Mouse (Mus musculus) limb, embryonic 10.5 days (tissue): ENCODE measurements at regions not wholly inside any gene's neighbourhood (a gene's known extent, or its start where the extent isn't known, plus 50 kb on each side); places are given as distances from the start of the nearest gene placed in this dataset.

Experiments
- DNase-seq: peaks from one replicate; pipeline ENCODE4 v3.0.0-alpha.2; 2017; ENCODE audit warnings: low spot score
- H3K27ac ChIP-seq: fragments of 300-500 bp; sonication (generic); 2 replicates; pipeline ENCODE4 v1.5.1; 2016; ENCODE audit warnings: mild to moderate bottlenecking
- H3K27me3 ChIP-seq: fragments of 300-500 bp; sonication (generic); 2 replicates; pipeline ENCODE4 v1.6.1; 2016; ENCODE audit warnings: low read depth, mild to moderate bottlenecking; ENCODE audit not compliant: poor library complexity, severe bottlenecking
- H3K36me3 ChIP-seq: fragments of 300-500 bp; sonication (generic); 2 replicates; pipeline ENCODE4 v1.6.1; 2016; ENCODE audit warnings: mild to moderate bottlenecking, moderate library complexity
- H3K4me1 ChIP-seq: fragments of 300-500 bp; sonication (generic); 2 replicates; pipeline ENCODE4 v1.6.1; 2016
- H3K4me3 ChIP-seq: fragments of 300-500 bp; sonication (generic); 2 replicates; pipeline ENCODE4 v1.5.1; 2016; ENCODE audit warnings: mild to moderate bottlenecking, moderate library complexity
- H3K9me3 ChIP-seq: fragments of 300-500 bp; sonication (generic); replicated peaks from 2 replicates; pipeline ENCODE4 v1.6.1; 2016; ENCODE audit warnings: mild to moderate bottlenecking
- WGBS: fragments of 180-500 bp; shearing (Covaris S2); methylation state at CpG from one replicate; pipeline ENCODE4 v1.1.7; 2016; 5-methylcytosine and 5-hydroxymethylcytosine counted together

DNA sequence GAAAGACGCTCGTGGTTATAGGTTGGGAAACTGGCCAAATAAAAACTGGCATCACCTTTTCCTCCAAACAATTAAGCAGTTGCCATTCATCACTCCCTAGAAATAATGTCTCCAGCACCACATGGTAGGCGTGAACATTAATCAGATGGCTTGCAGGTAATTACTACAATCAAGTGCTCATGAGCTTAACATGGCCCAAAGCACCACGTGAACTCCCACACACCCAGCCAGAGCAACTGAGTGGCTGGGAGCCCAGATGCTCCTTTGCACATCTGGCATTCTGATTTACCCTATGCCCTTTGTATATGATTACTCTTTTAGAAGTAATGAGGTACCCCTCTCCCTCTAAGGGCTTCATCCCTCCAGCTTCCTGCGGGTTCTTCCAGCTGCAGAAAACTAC, 724.9 kb downstream of the Ets1 start:
- H3K4me1 ChIP-seq: peaks cover 17% of the 10 kb centered on the region
- 60% methylated on average over 5 of the region's 5 CpGs for WGBS
- DNase-seq: no peak
- H3K9me3 ChIP-seq: no peaks in the 10 kb centered on the region
- no peak overlapping the region for H3K4me3 ChIP-seq
- no peaks in the 10 kb centered on the region for H3K27me3 ChIP-seq
- no peak overlapping the region for H3K27ac ChIP-seq
- H3K36me3 ChIP-seq: no peaks in the 10 kb centered on the region

DNA sequence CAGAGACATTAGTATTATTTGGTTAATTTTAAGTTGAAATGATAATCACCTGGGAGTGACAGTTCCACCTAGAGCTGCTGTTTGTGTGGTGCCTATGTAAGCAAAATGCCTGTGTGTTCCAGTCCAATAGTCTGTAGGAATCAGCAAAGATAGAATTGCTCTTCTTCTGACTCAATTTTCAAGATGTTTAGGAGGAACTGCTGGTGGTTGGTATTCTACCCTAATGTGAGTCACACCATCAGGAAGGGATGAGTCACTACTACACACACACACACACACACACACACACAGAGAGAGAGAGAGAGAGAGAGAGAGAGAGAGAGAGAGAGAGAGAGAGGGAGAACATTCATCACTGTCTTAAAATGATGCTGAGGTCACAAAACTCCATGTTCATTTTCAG, 753.1 kb downstream of the Ets1 start:
- H3K36me3 ChIP-seq: no peaks in the 10 kb centered on the region
- H3K4me3 ChIP-seq: no peak overlapping the region
- no peaks in the 10 kb centered on the region for H3K9me3 ChIP-seq
- DNase-seq: no peak
- H3K27ac ChIP-seq: no peak overlapping the region
- H3K27me3 ChIP-seq: no peaks in the 10 kb centered on the region
- no peaks in the 10 kb centered on the region for H3K4me1 ChIP-seq

DNA sequence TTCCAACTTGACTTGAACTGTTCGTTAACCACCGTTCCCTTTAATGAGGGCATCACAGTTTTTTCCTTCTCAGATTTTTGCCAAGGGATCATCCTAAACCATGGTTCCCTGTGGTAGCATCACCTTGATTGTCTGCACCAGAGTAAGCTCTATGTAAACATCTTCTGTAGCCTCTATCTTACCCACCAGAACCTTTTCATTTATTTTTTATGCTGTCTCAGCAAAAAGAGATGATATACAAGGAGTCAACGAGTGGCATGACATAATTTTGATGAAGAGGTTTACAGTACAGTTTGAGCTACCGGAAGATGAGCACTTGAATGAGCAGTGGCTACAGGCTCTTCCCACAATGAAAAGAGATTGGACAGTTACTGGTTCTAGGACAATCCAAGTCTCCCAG, 768.7 kb downstream of the Ets1 start:
- no peak for DNase-seq
- no peak overlapping the region for H3K27ac ChIP-seq
- no peaks in the 10 kb centered on the region; the same call in 1 of the 2 replicates for H3K9me3 ChIP-seq
- no peaks in the 10 kb centered on the region for H3K4me1 ChIP-seq
- no peaks in the 10 kb centered on the region for H3K27me3 ChIP-seq
- 92% methylated on average over 4 of the region's 4 CpGs for WGBS
- no peak overlapping the region for H3K4me3 ChIP-seq
- H3K36me3 ChIP-seq: no peaks in the 10 kb centered on the region

DNA sequence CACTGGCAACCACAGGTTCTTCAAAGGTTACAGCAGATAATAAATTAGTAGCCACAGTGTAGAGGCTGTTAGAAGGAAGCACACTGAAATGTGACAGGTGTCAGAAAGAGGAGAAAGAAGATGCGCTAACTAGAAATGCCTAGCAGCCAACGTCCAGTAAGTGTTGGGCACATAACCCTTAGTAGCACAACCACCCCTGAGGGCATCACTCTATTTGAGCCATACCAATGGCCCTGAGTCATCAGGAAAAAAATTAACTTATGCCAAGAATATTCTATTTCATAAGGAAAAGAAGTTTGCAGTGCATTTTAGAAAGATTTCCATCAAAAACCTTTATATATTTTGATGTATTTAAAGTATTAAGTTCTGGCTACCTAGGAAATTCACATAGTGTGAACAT, 771.5 kb downstream of the Ets1 start:
- no peak for DNase-seq
- 94% methylated on average over 2 of the region's 2 CpGs for WGBS

GRCm38 (mm10) chr9:33423781-33424180, 787.8 kb downstream of the Ets1 start:
- DNase-seq: no peak
- H3K27me3 ChIP-seq: no peaks in the 10 kb centered on the region
- H3K27ac ChIP-seq: no peak overlapping the region
- H3K9me3 ChIP-seq: no peaks in the 10 kb centered on the region
- H3K4me1 ChIP-seq: no peaks in the 10 kb centered on the region
- 54% methylated on average over 2 of the region's 2 CpGs for WGBS
- H3K36me3 ChIP-seq: no peaks in the 10 kb centered on the region
- no peak overlapping the region for H3K4me3 ChIP-seq

More for the DNA sequence above, 771.5 kb downstream of the Ets1 start:
- Histone ChIP-seq H3K27me3 (no peaks in the 10 kb centered on the region), H3K27ac (no peak overlapping the region), H3K36me3 (no peaks in the 10 kb centered on the region), H3K4me1 (no peaks in the 10 kb centered on the region), H3K9me3 (no peaks in the 10 kb centered on the region; the same call in 1 of the 2 replicates), H3K4me3 (no peak overlapping the region)

- WGBS: 86% methylated on average over 4 of the region's 4 CpGs
Observed at GRCm38 (mm10) chr9:33436459-33436858, 800.4 kb downstream of the Ets1 start.

GRCm38 (mm10) chr9:33442266-33442665, 806.2 kb downstream of the Ets1 start:
- 78% methylated on average over 5 of the region's 5 CpGs for WGBS
- DNase-seq: no peak
- no peak overlapping the region for H3K27ac ChIP-seq
- H3K4me1 ChIP-seq: peaks cover 5% of the 10 kb centered on the region; the same call in 1 of the 2 replicates
- H3K36me3 ChIP-seq: no peaks in the 10 kb centered on the region
- no peaks in the 10 kb centered on the region for H3K27me3 ChIP-seq
- no peak overlapping the region for H3K4me3 ChIP-seq
- no peaks in the 10 kb centered on the region for H3K9me3 ChIP-seq

More at GRCm38 (mm10) chr9:33436459-33436858, 800.4 kb downstream of the Ets1 start:
- DNase-seq: no peak
- Histone ChIP-seq H3K4me3 (no peak overlapping the region), H3K27me3 (no peaks in the 10 kb centered on the region), H3K9me3 (no peaks in the 10 kb centered on the region), H3K4me1 (no peaks in the 10 kb centered on the region), H3K27ac (no peak overlapping the region), H3K36me3 (no peaks in the 10 kb centered on the region)

DNA sequence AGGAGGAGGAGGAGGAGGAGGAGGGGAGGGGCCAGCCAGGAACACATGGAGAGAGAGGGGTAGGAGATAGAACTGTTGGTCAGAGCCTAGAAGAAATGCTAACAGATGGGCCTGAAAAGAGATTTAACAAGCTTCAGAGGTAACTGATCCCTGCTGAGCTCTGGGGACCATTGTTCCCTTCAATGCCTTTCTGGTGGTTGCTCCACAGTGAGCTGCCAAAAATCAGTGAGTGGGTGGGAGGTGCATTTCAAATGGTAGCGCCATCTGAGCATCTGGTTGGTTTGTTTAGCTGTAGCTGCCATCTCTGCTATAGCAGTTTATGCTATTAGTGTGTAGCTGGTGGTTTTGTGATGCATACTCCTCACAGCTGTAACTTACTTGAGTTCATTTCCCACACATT, 809.9 kb downstream of the Ets1 start:
- Histone ChIP-seq H3K4me3 (no peak overlapping the region), H3K27me3 (no peaks in the 10 kb centered on the region), H3K9me3 (no peaks in the 10 kb centered on the region), H3K36me3 (no peaks in the 10 kb centered on the region), H3K4me1 (peaks cover 5% of the 10 kb centered on the region; the same call in 1 of the 2 replicates), H3K27ac (no peak overlapping the region)
- 74% methylated on average over 1 of the region's 1 CpGs for WGBS
- DNase-seq: no peak

DNA sequence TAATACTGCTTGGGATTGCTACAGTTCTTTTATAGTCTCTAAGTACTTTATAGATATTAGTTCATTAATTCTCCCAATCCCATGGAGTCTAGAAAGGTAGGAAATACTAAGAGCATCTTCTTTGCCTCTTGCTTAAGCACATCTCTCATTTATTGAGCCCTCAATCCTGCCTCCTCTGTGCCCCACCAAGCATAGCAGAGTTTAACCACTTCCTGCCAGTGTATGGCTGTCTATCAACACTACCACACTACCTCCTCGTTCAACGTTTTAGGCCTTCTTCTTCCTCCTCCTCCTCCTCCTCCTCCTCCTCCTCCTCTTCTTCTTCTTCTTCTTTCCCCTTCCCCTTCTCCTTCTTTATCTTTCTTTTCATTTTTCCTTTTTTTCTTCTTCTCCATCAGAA, 839.1 kb downstream of the Ets1 start:
- no peaks in the 10 kb centered on the region for H3K4me1 ChIP-seq
- no peaks in the 10 kb centered on the region for H3K9me3 ChIP-seq
- H3K4me3 ChIP-seq: no peak overlapping the region
- no peak for DNase-seq
- no peaks in the 10 kb centered on the region for H3K36me3 ChIP-seq
- no peak overlapping the region for H3K27ac ChIP-seq
- H3K27me3 ChIP-seq: no peaks in the 10 kb centered on the region
- 75% methylated on average over 2 of the region's 2 CpGs for WGBS

- H3K4me3 ChIP-seq: no peak overlapping the region
- H3K36me3 ChIP-seq: no peaks in the 10 kb centered on the region
- whole genome bisulfite sequencing: 73% methylated on average over 5 of the region's 5 CpGs
- H3K27ac ChIP-seq: no peak overlapping the region
- H3K27me3 ChIP-seq: no peaks in the 10 kb centered on the region
- no peaks in the 10 kb centered on the region for H3K9me3 ChIP-seq
- no peak for DNase-seq
- H3K4me1 ChIP-seq: no peaks in the 10 kb centered on the region
Observed at GRCm38 (mm10) chr9:33482845-33483540, 847.0 kb downstream of the Ets1 start.

DNA sequence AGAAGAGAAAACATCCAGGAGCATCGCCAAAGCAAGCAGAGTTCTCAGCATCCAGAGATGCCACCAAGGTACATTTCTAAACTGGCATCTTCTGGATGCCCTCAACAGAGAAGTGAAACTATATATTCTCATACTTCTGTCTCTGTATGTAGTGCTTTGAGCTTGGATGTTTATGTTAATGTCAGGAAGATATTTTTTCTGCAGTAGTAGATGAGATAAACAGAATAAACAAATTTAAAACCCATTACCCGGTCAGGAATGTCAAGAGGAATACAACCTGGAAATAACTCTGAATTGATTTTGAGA, 847.5 kb downstream of the Ets1 start:
- Histone ChIP-seq H3K4me3 (no peak overlapping the region), H3K9me3 (no peaks in the 10 kb centered on the region), H3K36me3 (no peaks in the 10 kb centered on the region), H3K27ac (no peak overlapping the region), H3K27me3 (no peaks in the 10 kb centered on the region), H3K4me1 (no peaks in the 10 kb centered on the region)
- WGBS: 85% methylated on average over 2 of the region's 2 CpGs
- no peak for DNase-seq

DNA sequence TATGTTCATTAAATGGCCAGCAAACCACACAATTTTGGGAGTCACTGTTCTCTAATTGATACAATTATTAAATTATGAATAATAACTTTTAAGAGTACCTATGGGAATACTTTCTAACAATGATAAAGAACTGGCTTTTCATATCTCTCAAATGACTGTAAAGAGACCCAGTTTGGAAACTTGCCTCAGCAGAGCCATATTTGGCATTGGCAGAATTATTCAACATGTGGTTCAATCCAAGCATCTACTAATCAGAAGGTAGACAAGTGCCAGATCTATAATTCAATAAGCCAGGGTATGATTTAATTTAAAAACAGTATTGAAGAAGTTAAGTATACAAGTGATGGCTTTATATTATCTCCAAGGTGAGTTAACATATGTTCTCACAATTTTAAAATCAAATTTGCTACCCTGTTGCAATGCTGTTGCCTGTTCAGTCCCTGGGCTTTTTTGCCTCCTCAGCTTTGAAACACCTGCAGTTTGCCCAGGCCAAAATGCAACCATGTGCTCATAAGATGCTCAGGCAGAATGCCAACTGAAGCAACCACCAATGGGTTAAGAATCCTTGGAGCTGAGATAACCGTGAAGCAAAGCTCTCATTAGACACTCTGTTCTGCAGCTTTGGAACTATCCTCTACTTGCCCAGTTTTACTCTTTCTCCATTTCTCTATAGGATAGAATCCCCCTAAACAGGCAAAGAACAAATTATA, 897.2 kb downstream of the Ets1 start:
- H3K9me3 ChIP-seq: no peaks in the 10 kb centered on the region

DNA sequence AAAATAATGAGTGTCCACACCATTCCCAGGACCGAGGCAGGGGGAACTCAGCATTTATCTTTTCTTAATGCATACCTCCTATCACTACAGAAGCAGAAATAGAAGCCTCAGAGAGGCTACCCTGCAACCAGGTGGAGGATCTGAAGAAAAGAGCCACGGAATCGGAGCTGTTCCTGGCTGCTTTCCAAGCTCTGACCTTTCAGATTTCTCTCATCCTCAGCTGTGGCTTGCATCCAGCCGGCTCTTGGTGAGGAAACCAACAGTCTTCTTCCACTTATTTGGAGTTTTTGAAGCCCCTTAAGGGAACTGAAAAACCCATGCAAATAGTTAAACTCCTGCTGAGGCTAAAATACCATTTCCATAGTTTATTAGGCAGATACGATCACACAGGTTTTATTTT, 907.3 kb downstream of the Ets1 start:
- H3K27me3 ChIP-seq: no peaks in the 10 kb centered on the region
- peaks cover 27% of the 10 kb centered on the region for H3K4me1 ChIP-seq
- DNase-seq: no peak
- H3K9me3 ChIP-seq: no peaks in the 10 kb centered on the region
- 74% methylated on average over 5 of the region's 5 CpGs for WGBS
- no peak overlapping the region for H3K27ac ChIP-seq
- H3K36me3 ChIP-seq: no peaks in the 10 kb centered on the region
- no peak overlapping the region for H3K4me3 ChIP-seq

More for the DNA sequence above, 897.2 kb downstream of the Ets1 start:
- 87% methylated on average over 1 of the region's 1 CpGs for WGBS
- Histone ChIP-seq H3K27ac (no peak overlapping the region), H3K4me1 (0 out of 2 replicates have a peak, but pooled peaks cover 1% of the 10 kb centered on the region), H3K27me3 (no peaks in the 10 kb centered on the region), H3K4me3 (no peak overlapping the region), H3K36me3 (no peaks in the 10 kb centered on the region)
- DNase-seq: no peak
